Mouse (Mus musculus): ENCODE measurements around the gene Nr0b1. TPM values are rescaled to one million over a fixed set of nuclear protein-coding genes. Genes with fewer than 3 reads are reported as not detected.

Nr0b1 gene
- total RNA-seq, 1 experiment, result 54.8 TPM

- H3K27ac ChIP-seq (ENCODE audit: insufficient read depth, low read depth, low read length, poor library complexity, severe bottlenecking), result no peak overlapping the region
- no peaks in the 10 kb centered on the region for H3K36me3 ChIP-seq (ENCODE audit: control insufficient read depth, insufficient read depth, low read length, poor library complexity, severe bottlenecking)
- H3K9ac ChIP-seq (ENCODE audit: insufficient read depth, low read depth, low read length, poor library complexity, severe bottlenecking), result no peak overlapping the region
- TF ChIP-seq ZC3H11A (IDR thresholded peaks at IDR 0.05; ENCODE audit: borderline replicate concordance, low read depth, low read length) (no peak), MAFK (IDR thresholded peaks at IDR 0.05; ENCODE audit: insufficient read depth, low read depth, low read length) (no peak), ZNF384 (IDR thresholded peaks at IDR 0.05; ENCODE audit: low read depth, low read length) (no peak), CHD2 (IDR thresholded peaks at IDR 0.05; ENCODE audit: low read depth, low read length) (no peak), HCFC1 (IDR thresholded peaks at IDR 0.05; ENCODE audit: borderline replicate concordance, insufficient read depth, low read length) (no peak)
- DNase-seq (ENCODE audit: low read depth, low spot score), result no peak
- in situ Hi-C loops (cut with MboI; ENCODE audit: low sequenced_read_pairs in 2 of 2, unreplicated experiment in 2 of 2), result loop anchor here in 1 of 2 experiments (25.0 kb wide), 1 partner anchor 300 kb away; no protein-coding TSS in a partner anchor
- no peak overlapping the region for H3K4me3 ChIP-seq (ENCODE audit: insufficient read depth in 1 of 2, low read depth in 1 of 2, low read length in 2 of 2, poor library complexity in 1 of 2, severe bottlenecking in 1 of 2)
- H3K9me3 ChIP-seq (ENCODE audit: control insufficient read depth, insufficient read depth, low read depth, low read length), result no peaks in the 10 kb centered on the region
- H3K4me1 ChIP-seq (ENCODE audit: control insufficient read depth in 2 of 2, insufficient read depth in 2 of 2, low read length in 2 of 2, poor library complexity in 1 of 2), result no peaks in the 10 kb centered on the region
Observed at GRCm38 (mm10) chrX:86237246-86237645, 45.7 kb downstream of the Nr0b1 start.

Other genes with a start within 250 kb of the Nr0b1 start
- gene Samt3, start 147.6 kb upstream of the Nr0b1 start, total RNA-seq (2012; rRNA removed), result not detected in 2 replicates
- gene Mageb4, start 113.3 kb downstream of the Nr0b1 start, total RNA-seq (2012; rRNA removed), result 0.69 and 1.2 TPM in 2 replicates

Data from ES-E14 (cell line).